Mouse (Mus musculus): ENCODE measurements at regions not wholly inside any gene's neighbourhood (a gene's known extent, or its start where the extent isn't known, plus 50 kb on each side); places are given as distances from the start of the nearest gene placed in this dataset.

DNA sequence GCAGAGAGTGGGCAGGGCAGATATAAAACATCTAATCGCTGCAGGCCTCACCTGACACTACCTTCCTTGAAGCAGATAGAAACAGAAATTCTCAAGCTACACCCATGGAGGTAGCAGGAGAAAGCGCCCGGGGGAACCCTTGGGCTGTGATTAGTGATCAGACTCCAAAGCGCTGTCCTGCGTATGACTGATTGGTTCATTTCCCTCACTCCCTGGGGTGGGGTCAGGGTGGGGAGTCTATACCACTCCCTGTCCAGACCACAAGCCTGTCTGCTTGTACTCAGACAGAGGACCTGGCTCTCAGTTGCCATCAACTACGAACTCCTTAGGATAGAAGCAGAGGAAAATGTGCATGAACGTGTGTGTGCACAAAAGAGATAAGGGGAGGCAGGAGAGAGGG, 77.7 kb downstream of the Gm826 start:
- no peak overlapping the region for H3K27ac ChIP-seq
- no peaks in the 10 kb centered on the region for H3K79me2 ChIP-seq (ENCODE audit: inconsistent target)
- H3K36me3 ChIP-seq (ENCODE audit: inconsistent target), result no peaks in the 10 kb centered on the region
- WGBS (ENCODE audit: missing documents), result 81% methylated on average over 7 of the region's 7 CpGs
- no peak overlapping the region for H3K4me3 ChIP-seq (ENCODE audit: inconsistent target)

DNA sequence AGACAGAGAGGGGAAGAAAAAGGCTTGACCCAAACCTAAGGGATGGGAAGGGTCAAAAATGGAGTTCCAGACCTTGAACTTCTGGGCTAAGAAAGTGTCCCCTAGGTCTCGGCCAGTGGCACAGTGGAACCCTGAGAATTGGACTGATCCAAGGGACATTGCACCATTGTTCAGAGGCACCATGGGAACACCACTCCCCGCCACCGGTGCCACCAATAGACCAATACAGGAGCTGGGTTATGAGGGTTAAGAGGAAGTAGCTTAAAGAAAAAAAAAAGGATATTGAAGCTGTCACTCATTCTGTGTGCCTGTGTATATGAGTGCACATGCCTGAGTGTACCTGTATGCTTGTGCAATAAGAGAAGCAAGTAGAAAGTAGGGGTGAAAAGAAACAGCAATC, 83.7 kb downstream of the Gm826 start:
- H3K79me2 ChIP-seq (ENCODE audit: inconsistent target), result no peaks in the 10 kb centered on the region
- H3K36me3 ChIP-seq (ENCODE audit: inconsistent target), result no peaks in the 10 kb centered on the region
- 79% methylated on average over 3 of the region's 3 CpGs for WGBS (ENCODE audit: missing documents)
- no peak overlapping the region for H3K27ac ChIP-seq
- no peak overlapping the region for H3K4me3 ChIP-seq (ENCODE audit: inconsistent target)

GRCm38 (mm10) chr2:160249104-160250093, 84.6 kb downstream of the Gm826 start:
- Histone ChIP-seq H3K36me3 (ENCODE audit: inconsistent target) (no peaks in the 10 kb centered on the region), H3K27ac (no peak overlapping the region)
- 78% methylated on average over 9 of the region's 9 CpGs for WGBS (ENCODE audit: missing documents)

DNA sequence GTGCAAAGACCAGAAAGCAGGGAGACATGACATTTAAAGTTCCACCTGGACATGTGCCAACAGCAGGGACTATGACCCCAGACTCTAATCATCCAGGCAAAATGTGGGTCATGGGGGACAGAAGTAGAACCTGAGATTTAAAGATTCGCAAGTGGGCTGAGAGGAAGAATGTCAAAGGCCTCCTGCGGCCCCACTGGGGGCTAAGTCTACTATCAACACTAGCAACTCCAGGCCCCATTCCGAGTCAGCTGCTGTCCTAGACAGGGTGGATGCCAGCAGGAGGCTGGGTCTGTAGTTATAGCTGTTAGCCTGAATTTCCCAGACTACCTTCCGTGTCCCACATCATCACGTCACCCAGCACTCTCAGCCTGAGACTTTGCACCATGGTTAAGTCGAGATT, 86.7 kb downstream of the Gm826 start:
- H3K27ac ChIP-seq, result no peak overlapping the region
- WGBS (ENCODE audit: missing documents), result 97% methylated on average over 6 of the region's 6 CpGs
- H3K79me2 ChIP-seq (ENCODE audit: inconsistent target), result no peaks in the 10 kb centered on the region
- H3K4me3 ChIP-seq (ENCODE audit: inconsistent target), result no peak overlapping the region
- H3K36me3 ChIP-seq (ENCODE audit: inconsistent target), result no peaks in the 10 kb centered on the region

More at GRCm38 (mm10) chr2:160249104-160250093, 84.6 kb downstream of the Gm826 start:
- Histone ChIP-seq H3K79me2 (ENCODE audit: inconsistent target) (no peaks in the 10 kb centered on the region), H3K4me3 (ENCODE audit: inconsistent target) (no peak overlapping the region)

DNA sequence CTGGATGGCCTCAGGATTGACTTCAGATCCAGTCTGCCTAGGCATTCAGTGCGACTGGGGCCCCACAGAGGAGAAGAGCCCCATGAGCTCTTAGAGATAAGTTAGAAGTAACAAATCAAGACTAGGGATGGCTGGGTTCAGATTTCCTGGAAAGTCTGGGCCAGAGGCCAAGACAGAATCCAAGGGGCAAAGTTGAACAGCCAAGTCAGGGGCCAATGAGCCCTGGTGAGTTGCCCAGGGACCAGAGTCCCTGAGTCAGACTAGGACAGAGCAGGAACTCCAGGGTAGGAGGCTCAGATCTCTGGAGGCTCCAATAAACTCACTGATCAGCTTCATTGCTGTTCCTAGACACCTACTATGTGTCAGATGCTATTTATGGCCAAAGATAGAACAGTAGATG, 87.6 kb downstream of the Gm826 start:
- H3K27ac ChIP-seq, result no peak overlapping the region
- no peak overlapping the region for H3K4me3 ChIP-seq (ENCODE audit: inconsistent target)
- 89% methylated on average over 1 of the region's 1 CpGs for WGBS (ENCODE audit: missing documents)
- no peaks in the 10 kb centered on the region for H3K79me2 ChIP-seq (ENCODE audit: inconsistent target)
- H3K36me3 ChIP-seq (ENCODE audit: inconsistent target), result no peaks in the 10 kb centered on the region

- Histone ChIP-seq H3K79me2 (ENCODE audit: inconsistent target) (no peaks in the 10 kb centered on the region), H3K36me3 (ENCODE audit: inconsistent target) (no peaks in the 10 kb centered on the region), H3K27ac (no peak overlapping the region), H3K4me3 (ENCODE audit: inconsistent target) (no peak overlapping the region)
- WGBS (ENCODE audit: missing documents), result 53% methylated on average over 7 of the region's 7 CpGs
Observed at GRCm38 (mm10) chr2:160244866-160245265, 89.1 kb downstream of the Gm826 start.

GRCm38 (mm10) chr2:160240531-160241379, 93.2 kb downstream of the Gm826 start:
- Histone ChIP-seq H3K27ac (no peak overlapping the region), H3K4me3 (ENCODE audit: inconsistent target) (no peak overlapping the region), H3K79me2 (ENCODE audit: inconsistent target) (no peaks in the 10 kb centered on the region), H3K36me3 (ENCODE audit: inconsistent target) (no peaks in the 10 kb centered on the region)
- WGBS (ENCODE audit: missing documents), result 72% methylated on average over 12 of the region's 12 CpGs

DNA sequence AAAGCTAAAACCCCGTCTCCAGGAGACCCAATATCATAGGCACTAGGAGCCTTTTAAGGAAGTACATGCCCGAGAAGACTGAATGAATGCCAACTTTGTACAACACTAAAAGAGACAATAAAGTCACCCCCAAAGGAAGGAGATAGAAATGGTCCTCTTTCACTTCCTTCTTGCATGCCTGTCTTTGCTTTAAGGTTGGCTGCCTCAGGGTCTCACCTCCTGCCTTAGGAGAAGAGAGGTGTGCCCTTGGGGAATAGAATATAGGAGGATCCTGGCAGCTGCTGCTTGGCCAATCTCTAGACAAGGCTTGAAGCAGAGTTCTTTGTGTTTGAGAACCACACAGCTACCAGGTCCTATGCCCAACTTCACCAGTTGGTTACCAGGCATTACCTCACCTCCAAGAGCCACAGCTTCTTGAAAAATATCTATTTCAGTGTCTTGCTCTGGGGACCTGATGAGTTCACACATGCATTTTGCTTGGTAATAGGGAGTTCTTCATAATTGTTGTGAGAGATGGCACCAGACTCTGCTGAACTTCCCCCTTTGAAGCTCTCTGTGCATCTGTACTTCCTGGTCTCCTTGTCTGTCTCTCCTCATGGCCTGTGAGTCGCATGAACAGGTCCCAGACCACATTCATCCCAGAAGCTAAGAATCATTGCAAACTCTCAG, 96.4 kb downstream of the Gm826 start:
- no peaks in the 10 kb centered on the region for H3K79me2 ChIP-seq (ENCODE audit: inconsistent target)
- no peaks in the 10 kb centered on the region for H3K36me3 ChIP-seq (ENCODE audit: inconsistent target)
- peak overlapping the region; percentile 79 for H3K27ac ChIP-seq
- no peak overlapping the region for H3K4me3 ChIP-seq (ENCODE audit: inconsistent target)
- 21% methylated on average over 3 of the region's 3 CpGs for WGBS (ENCODE audit: missing documents)

DNA sequence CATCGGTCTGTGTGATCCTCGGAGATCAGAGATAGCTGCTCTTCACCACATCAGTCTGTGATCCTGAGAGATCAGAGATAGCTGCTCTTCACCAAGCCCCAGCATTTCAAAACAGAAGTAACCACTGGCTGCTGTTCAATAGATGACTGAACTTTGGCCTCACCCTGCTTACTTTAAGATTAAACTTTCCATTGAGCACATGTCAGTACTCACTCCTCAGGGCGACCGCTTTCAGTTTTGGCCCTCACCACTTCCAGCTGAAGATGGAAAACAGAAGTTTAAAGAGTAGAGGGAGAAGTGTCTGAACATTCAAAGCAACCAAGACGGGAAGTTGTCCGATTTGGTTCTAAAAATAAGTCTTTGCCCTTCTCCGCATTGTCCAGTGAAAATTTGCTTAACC, 97.2 kb downstream of the Gm826 start:
- no peaks in the 10 kb centered on the region for H3K36me3 ChIP-seq (ENCODE audit: inconsistent target)
- peak overlapping the region; percentile 79 for H3K27ac ChIP-seq
- H3K4me3 ChIP-seq (ENCODE audit: inconsistent target), result no peak overlapping the region
- no peaks in the 10 kb centered on the region for H3K79me2 ChIP-seq (ENCODE audit: inconsistent target)
- WGBS (ENCODE audit: missing documents), result 30% methylated on average over 7 of the region's 7 CpGs

DNA sequence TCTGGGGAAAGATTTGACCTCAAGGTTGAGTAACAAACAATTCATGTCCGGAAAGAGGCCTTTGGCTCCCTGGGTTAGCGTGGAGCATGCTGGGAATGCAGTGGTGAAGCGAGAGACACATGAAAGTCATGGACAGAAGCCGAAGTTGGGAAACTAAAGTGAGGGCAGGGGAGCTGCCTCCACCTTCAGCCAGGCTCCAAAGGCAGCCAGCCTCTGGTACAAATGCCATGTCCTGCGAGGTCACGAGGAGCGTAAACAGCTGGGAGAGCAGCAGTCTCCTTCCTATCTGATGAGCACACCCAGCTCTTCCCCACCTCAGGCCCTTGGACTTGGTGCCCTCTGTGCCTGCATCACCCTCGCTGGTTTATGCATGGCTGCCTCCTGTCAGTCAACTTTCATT, 103.2 kb downstream of the Gm826 start:
- Histone ChIP-seq H3K27ac (no peak overlapping the region), H3K79me2 (ENCODE audit: inconsistent target) (no peaks in the 10 kb centered on the region), H3K4me3 (ENCODE audit: inconsistent target) (no peak overlapping the region), H3K36me3 (ENCODE audit: inconsistent target) (no peaks in the 10 kb centered on the region)
- WGBS (ENCODE audit: missing documents), result 76% methylated on average over 8 of the region's 8 CpGs

- H3K36me3 ChIP-seq (ENCODE audit: inconsistent target), result no peaks in the 10 kb centered on the region
- WGBS (ENCODE audit: missing documents), result 75% methylated on average over 8 of the region's 8 CpGs
- H3K27ac ChIP-seq, result no peak overlapping the region
- no peak overlapping the region for H3K4me3 ChIP-seq (ENCODE audit: inconsistent target)
- no peaks in the 10 kb centered on the region for H3K79me2 ChIP-seq (ENCODE audit: inconsistent target)
Observed at GRCm38 (mm10) chr2:160228331-160229035, 105.5 kb downstream of the Gm826 start.

- no peaks in the 10 kb centered on the region for H3K79me2 ChIP-seq (ENCODE audit: inconsistent target)
- WGBS (ENCODE audit: missing documents), result 3% methylated on average over 5 of the region's 5 CpGs
- peak overlapping the region; percentile 63 for H3K27ac ChIP-seq
- H3K36me3 ChIP-seq (ENCODE audit: inconsistent target), result no peaks in the 10 kb centered on the region
- no peak overlapping the region for H3K4me3 ChIP-seq (ENCODE audit: inconsistent target)
Observed at GRCm38 (mm10) chr2:160225450-160225849, 108.5 kb downstream of the Gm826 start.

- no peak overlapping the region for H3K4me3 ChIP-seq (ENCODE audit: inconsistent target)
- WGBS (ENCODE audit: missing documents), result 90% methylated on average over 8 of the region's 8 CpGs
- H3K36me3 ChIP-seq (ENCODE audit: inconsistent target), result no peaks in the 10 kb centered on the region
- H3K79me2 ChIP-seq (ENCODE audit: inconsistent target), result no peaks in the 10 kb centered on the region
- H3K27ac ChIP-seq, result no peak overlapping the region
Observed at GRCm38 (mm10) chr2:160223366-160223765, 110.6 kb downstream of the Gm826 start.

- Histone ChIP-seq H3K4me3 (ENCODE audit: inconsistent target) (no peak overlapping the region), H3K27ac (no peak overlapping the region), H3K36me3 (ENCODE audit: inconsistent target) (no peaks in the 10 kb centered on the region), H3K79me2 (ENCODE audit: inconsistent target) (no peaks in the 10 kb centered on the region)
- 81% methylated on average over 8 of the region's 11 CpGs for WGBS (ENCODE audit: missing documents)
Observed at GRCm38 (mm10) chr2:160221772-160222171, 112.2 kb downstream of the Gm826 start.
